Mouse (Mus musculus) stomach, postnatal 0 days (tissue): ENCODE measurements around the gene Tepsin.

Experiments used
- CTCF ChIP-seq: IDR thresholded peaks from 2 replicates; pipeline ENCODE4 v1.5.1; 2016; ENCODE audit warnings: antibody characterized with exemption, low read depth, mild to moderate bottlenecking, moderate library complexity
- EP300 ChIP-seq: optimal IDR thresholded peaks from 2 replicates; pipeline ENCODE3; 2016; ENCODE audit warnings: antibody characterized with exemption

DNA sequence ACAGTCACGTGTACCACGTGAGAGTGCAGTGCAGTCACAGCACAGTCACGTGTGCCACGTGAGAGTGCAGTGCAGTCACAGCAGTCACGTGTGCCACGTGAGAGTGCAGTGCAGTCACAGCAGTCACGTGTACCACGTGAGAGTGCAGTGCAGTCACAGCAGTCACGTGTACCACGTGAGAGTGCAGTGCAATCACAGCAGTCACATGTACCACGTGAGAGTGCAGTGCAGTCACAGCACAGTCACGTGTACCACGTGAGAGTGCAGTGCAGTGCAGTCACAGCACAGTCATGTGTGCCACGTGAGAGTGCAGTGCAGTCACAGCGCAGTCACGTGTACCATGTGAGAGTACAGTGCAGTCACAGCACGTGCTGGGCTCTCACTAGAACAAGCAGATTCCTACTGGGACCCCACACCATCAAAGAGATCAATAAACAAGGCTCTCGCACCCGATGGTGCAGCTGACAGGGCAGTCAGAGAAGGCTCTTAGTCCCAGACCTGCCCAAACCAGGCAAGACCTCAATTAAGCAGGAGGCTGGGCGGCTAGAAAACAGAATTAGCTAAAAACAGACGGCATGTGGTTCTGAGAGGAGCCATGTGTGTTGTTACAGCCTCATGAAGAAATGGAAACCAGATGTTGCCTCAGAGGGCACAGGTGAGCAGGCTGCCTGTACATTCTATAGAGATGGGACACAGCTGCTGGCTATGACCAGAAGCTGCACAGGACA is 16.1 kb upstream of the Tepsin start:
- TF ChIP-seq CTCF: no peak
- TF ChIP-seq EP300: no peak
